Mouse (Mus musculus): ENCODE results near the gene Zfhx2.

- TF ChIP-seq CTCF (IDR thresholded peaks at IDR 0.05 in 2 of 3, conservative IDR thresholded peaks at IDR 0.05 in 1 of 3; ENCODE audit: control insufficient read depth in 1 of 3, insufficient read depth in 1 of 3, low read depth in 2 of 3, low read length in 3 of 3, poor library complexity in 1 of 3, severe bottlenecking in 1 of 3) (no peak), GATA1 (IDR thresholded peaks at IDR 0.05; ENCODE audit: low read depth, low read length) (no peak), USF1 (IDR thresholded peaks at IDR 0.05; ENCODE audit: low read depth, low read length) (no peak), POLR2A (IDR thresholded peaks at IDR 0.05; ENCODE audit: control insufficient read depth in 1 of 2, insufficient read depth in 1 of 2, low read depth in 1 of 2, low read length in 2 of 2, poor library complexity in 1 of 2) (no peak), KAT2A (conservative IDR thresholded peaks at IDR 0.05; ENCODE audit: low read depth, low read length) (no peak), RAD21 (IDR thresholded peaks at IDR 0.05; ENCODE audit: low read depth, low read length) (no peak), HCFC1 (IDR thresholded peaks at IDR 0.05; ENCODE audit: low read depth, low read length) (no peak), ZMIZ1 (IDR thresholded peaks at IDR 0.05; ENCODE audit: low read depth, low read length) (no peak), SMC3 (IDR thresholded peaks at IDR 0.05; ENCODE audit: low read depth, low read length) (no peak), TCF12 (IDR thresholded peaks at IDR 0.05; ENCODE audit: low read depth, low read length) (no peak)
Measured at GRCm38 (mm10) chr14:55063117-55063516, 29.0 kb downstream of the Zfhx2 start.

All from MEL (cell line).